Mouse (Mus musculus): ENCODE data around the gene Dgki. TPM values are rescaled to one million over a fixed set of nuclear protein-coding genes. Genes with fewer than 3 reads are reported as not detected.

Dgki gene
- polyA plus RNA-seq, 1 experiment from 2014 or later, result 0.18 TPM

DNA sequence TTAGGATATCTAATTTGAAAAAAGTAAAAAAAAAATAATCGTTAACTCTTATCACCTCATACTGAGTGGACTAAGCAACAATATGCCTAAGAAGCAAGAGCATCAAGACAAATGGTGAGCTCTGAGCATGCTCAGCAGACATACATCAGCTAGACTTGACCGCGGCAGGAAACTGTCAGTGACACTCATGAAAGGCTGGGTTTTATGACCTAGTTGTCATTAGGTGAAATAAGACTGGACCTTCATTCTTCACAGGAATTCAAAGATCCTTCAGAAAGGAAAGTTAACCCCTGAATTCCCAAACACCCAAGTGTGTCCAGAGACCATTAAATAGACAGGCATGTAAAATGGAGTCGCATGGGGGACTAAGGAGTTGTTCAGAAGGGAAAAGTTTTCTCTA lies 422.6 kb downstream of the Dgki start:
- no peak overlapping the region for H3K4me2 ChIP-seq
- no peaks in the 10 kb centered on the region; the same call in 1 of the 2 replicates for H3K4me1 ChIP-seq (replicated peaks; ENCODE audit: control insufficient read depth, insufficient read depth, low read length)
- H3K9ac ChIP-seq (ENCODE audit: low read depth, low read length), result no peak overlapping the region
- H3K27me3 ChIP-seq (replicated peaks; ENCODE audit: control insufficient read depth, insufficient read depth, low read length), result no peaks in the 10 kb centered on the region
- H3K9me3 ChIP-seq (ENCODE audit: control insufficient read depth, low read length), result no peaks in the 10 kb centered on the region
- H3K27ac ChIP-seq (ENCODE audit: low read depth, low read length), result no peak overlapping the region
- no peaks in the 10 kb centered on the region for H3K36me3 ChIP-seq (ENCODE audit: control insufficient read depth, insufficient read depth, low read length)
- no peak for DNase-seq (ENCODE audit: low spot score)
- H3K4me3 ChIP-seq (ENCODE audit: low read depth, low read length), result no peak overlapping the region
- WGBS, result 59% methylated on average over 4 of the region's 4 CpGs
- ATAC-seq (replicated peaks; ENCODE audit: low FRiP score), result no peak

DNA sequence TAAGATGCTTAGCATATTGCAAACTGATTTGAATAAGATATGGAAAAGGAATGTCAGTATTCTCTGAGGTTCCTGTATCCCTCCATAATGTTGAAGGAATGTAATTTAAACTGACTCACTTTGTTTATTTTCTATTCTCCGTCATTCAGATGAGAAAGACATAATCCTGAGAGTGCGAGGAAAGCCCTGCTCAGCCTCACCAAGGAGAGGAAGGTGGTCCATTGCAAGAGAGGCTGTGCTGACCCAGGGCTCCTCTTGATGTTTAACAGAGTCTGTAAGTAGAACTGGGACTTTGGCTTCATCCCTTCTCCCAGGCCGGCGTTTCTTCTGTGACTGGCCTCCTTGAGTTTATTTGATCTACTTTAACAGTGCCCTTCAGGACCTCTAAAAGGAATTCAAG lies 423.6 kb downstream of the Dgki start:
- Histone ChIP-seq H3K9me3 (ENCODE audit: control insufficient read depth, low read length) (no peaks in the 10 kb centered on the region), H3K4me3 (ENCODE audit: low read depth, low read length) (no peak overlapping the region), H3K4me1 (replicated peaks; ENCODE audit: control insufficient read depth, insufficient read depth, low read length) (no peaks in the 10 kb centered on the region; the same call in 1 of the 2 replicates), H3K27me3 (replicated peaks; ENCODE audit: control insufficient read depth, insufficient read depth, low read length) (no peaks in the 10 kb centered on the region), H3K27ac (ENCODE audit: low read depth, low read length) (no peak overlapping the region), H3K9ac (ENCODE audit: low read depth, low read length) (no peak overlapping the region), H3K4me2 (no peak overlapping the region), H3K36me3 (ENCODE audit: control insufficient read depth, insufficient read depth, low read length) (no peaks in the 10 kb centered on the region)
- DNase-seq (ENCODE audit: low spot score) (no peak), ATAC-seq (replicated peaks; ENCODE audit: low FRiP score) (no peak)
- WGBS, result 50% methylated on average over 4 of the region's 4 CpGs

DNA sequence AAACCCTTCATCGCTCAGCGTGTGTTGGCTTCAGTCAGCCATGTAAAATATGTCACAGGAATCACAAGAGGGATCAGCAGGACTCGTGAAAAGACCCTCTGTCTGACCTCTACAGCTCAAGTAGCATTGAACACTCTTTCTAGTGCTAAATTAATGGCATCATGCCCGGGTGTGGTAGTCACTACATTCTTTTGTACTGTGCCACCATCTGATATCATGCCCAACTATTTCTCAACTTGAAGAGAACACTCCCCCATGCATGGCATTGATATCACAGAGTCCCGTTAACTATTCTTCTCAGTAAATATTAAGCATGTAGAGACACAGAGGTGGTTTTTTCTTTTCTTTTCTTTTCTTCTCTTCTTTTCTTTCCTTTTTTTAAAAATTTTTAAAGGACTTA lies 424.1 kb downstream of the Dgki start:
- no peak for DNase-seq (ENCODE audit: low spot score)
- WGBS, result 69% methylated on average over 5 of the region's 5 CpGs
- Histone ChIP-seq H3K27me3 (replicated peaks; ENCODE audit: control insufficient read depth, insufficient read depth, low read length) (no peaks in the 10 kb centered on the region), H3K36me3 (ENCODE audit: control insufficient read depth, insufficient read depth, low read length) (no peaks in the 10 kb centered on the region), H3K27ac (ENCODE audit: low read depth, low read length) (no peak overlapping the region), H3K4me2 (no peak overlapping the region), H3K4me1 (replicated peaks; ENCODE audit: control insufficient read depth, insufficient read depth, low read length) (no peaks in the 10 kb centered on the region; the same call in 1 of the 2 replicates), H3K9ac (ENCODE audit: low read depth, low read length) (no peak overlapping the region), H3K9me3 (ENCODE audit: control insufficient read depth, low read length) (no peaks in the 10 kb centered on the region), H3K4me3 (ENCODE audit: low read depth, low read length) (no peak overlapping the region)
- no peak for ATAC-seq (replicated peaks; ENCODE audit: low FRiP score)

DNA sequence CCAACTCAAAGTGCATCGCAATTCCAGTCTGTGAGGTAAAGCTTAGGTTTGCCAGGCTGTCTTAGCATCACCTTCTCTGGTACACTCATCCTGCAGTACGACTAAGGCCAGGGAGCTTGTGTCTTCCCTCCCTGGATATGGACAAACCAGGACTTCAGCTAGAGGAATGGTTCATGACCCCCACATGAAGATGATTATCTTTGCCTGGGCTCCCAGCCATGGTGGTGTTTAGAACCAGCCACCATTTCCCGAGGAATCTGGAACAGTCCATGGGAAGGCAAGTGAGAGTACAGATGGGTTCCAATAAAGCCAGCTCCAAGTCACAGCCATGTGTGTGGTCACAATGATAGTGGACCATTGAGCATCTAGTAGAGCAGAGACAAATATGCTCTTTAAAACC lies 427.1 kb downstream of the Dgki start:
- ATAC-seq (replicated peaks; ENCODE audit: low FRiP score), result no peak
- no peaks in the 10 kb centered on the region; the same call in 1 of the 2 replicates for H3K4me1 ChIP-seq (replicated peaks; ENCODE audit: control insufficient read depth, insufficient read depth, low read length)
- no peak overlapping the region for H3K27ac ChIP-seq (ENCODE audit: low read depth, low read length)
- H3K27me3 ChIP-seq (replicated peaks; ENCODE audit: control insufficient read depth, insufficient read depth, low read length), result no peaks in the 10 kb centered on the region
- WGBS, result 79% methylated on average over 3 of the region's 3 CpGs
- H3K36me3 ChIP-seq (ENCODE audit: control insufficient read depth, insufficient read depth, low read length), result no peaks in the 10 kb centered on the region
- no peak overlapping the region for H3K9ac ChIP-seq (ENCODE audit: low read depth, low read length)
- no peak overlapping the region for H3K4me3 ChIP-seq (ENCODE audit: low read depth, low read length)
- no peaks in the 10 kb centered on the region for H3K9me3 ChIP-seq (ENCODE audit: control insufficient read depth, low read length)
- H3K4me2 ChIP-seq, result no peak overlapping the region
- no peak for DNase-seq (ENCODE audit: low spot score)

DNA sequence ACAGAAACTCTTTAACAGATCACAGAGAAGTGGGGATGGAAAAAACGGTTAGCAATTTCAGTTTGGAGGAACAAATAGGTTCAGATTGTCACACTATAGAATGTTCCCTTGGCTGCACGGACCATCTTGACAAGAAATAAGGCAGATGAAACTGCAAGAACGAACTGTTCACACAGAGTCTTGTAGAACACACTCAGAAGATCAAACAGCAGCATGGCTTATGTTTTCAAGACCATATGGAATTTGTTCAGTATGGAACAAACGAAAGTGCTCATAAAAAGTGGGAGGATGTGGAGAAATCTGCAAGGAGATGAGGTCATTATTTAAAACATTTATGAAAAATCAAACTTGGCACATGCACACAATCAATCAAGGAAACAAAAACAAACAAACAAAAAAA lies 431.8 kb downstream of the Dgki start:
- H3K9ac ChIP-seq (ENCODE audit: low read depth, low read length), result no peak overlapping the region
- no peaks in the 10 kb centered on the region for H3K27me3 ChIP-seq (replicated peaks; ENCODE audit: control insufficient read depth, insufficient read depth, low read length)
- no peaks in the 10 kb centered on the region for H3K36me3 ChIP-seq (ENCODE audit: control insufficient read depth, insufficient read depth, low read length)
- H3K4me3 ChIP-seq (ENCODE audit: low read depth, low read length), result no peak overlapping the region
- H3K4me1 ChIP-seq (replicated peaks; ENCODE audit: control insufficient read depth, insufficient read depth, low read length), result no peaks in the 10 kb centered on the region
- no peaks in the 10 kb centered on the region for H3K9me3 ChIP-seq (ENCODE audit: control insufficient read depth, low read length)
- no peak overlapping the region for H3K4me2 ChIP-seq
- ATAC-seq (replicated peaks; ENCODE audit: low FRiP score) (no peak), DNase-seq (ENCODE audit: low spot score) (no peak)
- 66% methylated on average over 4 of the region's 4 CpGs for WGBS
- no peak overlapping the region for H3K27ac ChIP-seq (ENCODE audit: low read depth, low read length)

DNA sequence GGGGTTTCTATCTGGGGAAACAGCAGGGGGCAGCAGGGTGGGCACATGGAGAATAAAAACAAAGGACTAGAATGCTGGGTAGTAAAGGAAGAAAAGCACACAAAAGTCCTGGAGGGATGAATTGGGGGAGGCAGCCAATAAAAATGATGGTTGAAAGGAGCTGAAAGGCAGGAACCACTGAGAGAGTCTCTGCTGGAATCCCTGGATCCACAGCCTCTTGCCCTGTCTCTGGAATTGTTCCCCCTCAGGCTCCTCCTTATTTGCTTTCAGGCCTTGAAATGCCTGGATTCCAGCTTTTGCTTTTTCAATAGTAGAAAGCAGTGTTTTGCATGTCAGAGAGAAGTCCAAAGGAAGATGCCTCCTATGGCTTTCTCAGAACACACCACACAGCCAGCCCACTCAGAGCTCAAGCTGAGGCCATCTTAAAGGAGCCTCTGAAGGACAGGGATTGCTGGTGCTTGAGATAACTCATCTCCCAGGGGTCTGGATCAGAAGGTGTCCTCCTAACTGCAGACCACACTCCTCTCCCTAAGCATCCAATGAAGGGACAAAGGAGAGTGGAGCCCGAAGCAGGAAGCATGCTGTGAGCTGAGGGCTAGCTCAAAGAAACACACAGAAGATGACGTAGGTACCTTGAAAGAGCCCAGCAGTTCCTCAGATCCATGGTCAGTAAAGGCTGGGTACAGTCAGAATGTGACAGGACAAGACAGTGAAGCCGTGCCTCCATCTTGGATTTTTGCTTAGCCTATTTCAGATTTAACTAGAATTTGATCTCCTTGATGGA lies 441.5 kb downstream of the Dgki start:
- Histone ChIP-seq H3K4me2 (no peak overlapping the region), H3K9ac (ENCODE audit: low read depth, low read length) (no peak overlapping the region), H3K27me3 (replicated peaks; ENCODE audit: control insufficient read depth, insufficient read depth, low read length) (no peaks in the 10 kb centered on the region), H3K4me1 (replicated peaks; ENCODE audit: control insufficient read depth, insufficient read depth, low read length) (no peaks in the 10 kb centered on the region), H3K36me3 (ENCODE audit: control insufficient read depth, insufficient read depth, low read length) (no peaks in the 10 kb centered on the region), H3K27ac (ENCODE audit: low read depth, low read length) (no peak overlapping the region), H3K4me3 (ENCODE audit: low read depth, low read length) (no peak overlapping the region), H3K9me3 (ENCODE audit: control insufficient read depth, low read length) (no peaks in the 10 kb centered on the region)
- DNase-seq (ENCODE audit: low spot score) (no peak), ATAC-seq (replicated peaks; ENCODE audit: low FRiP score) (no peak)
- 70% methylated on average over 3 of the region's 3 CpGs for WGBS

DNA sequence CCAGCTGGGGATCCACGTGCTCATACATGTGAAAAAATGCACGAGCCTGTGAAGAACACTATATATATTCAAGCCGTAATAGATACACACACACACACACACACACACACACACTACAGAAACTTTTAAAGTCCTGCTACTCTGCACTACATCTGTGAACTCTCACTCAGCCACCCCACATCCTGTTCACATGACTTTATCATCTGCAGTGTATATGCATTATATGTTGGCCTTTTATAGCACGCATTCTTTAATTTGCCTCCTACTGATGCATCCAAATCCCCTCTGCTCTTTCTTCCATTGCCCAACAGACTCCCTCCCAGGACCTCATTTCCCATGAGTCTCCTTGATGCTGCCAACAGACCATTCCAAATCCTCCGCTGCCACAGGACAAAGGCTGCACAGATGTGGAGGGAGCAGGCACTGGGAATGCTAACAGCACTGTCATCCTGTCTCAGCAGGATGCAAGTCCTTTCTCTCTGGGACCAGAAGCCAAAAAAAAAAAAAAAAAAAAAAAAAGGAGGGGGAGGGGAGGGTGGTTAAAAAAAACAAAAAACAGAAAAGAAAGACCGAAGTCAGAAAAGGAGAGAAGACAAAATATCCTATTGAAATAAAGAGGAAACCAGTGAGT lies 442.2 kb downstream of the Dgki start:
- Histone ChIP-seq H3K36me3 (ENCODE audit: control insufficient read depth, insufficient read depth, low read length) (no peaks in the 10 kb centered on the region), H3K4me1 (replicated peaks; ENCODE audit: control insufficient read depth, insufficient read depth, low read length) (no peaks in the 10 kb centered on the region), H3K27me3 (replicated peaks; ENCODE audit: control insufficient read depth, insufficient read depth, low read length) (no peaks in the 10 kb centered on the region), H3K27ac (ENCODE audit: low read depth, low read length) (no peak overlapping the region), H3K4me3 (ENCODE audit: low read depth, low read length) (no peak overlapping the region), H3K9me3 (ENCODE audit: control insufficient read depth, low read length) (no peaks in the 10 kb centered on the region), H3K9ac (ENCODE audit: low read depth, low read length) (no peak overlapping the region), H3K4me2 (no peak overlapping the region)
- ATAC-seq (replicated peaks; ENCODE audit: low FRiP score), result no peak
- 54% methylated on average over 6 of the region's 6 CpGs for WGBS
- DNase-seq (ENCODE audit: low spot score), result no peak

DNA sequence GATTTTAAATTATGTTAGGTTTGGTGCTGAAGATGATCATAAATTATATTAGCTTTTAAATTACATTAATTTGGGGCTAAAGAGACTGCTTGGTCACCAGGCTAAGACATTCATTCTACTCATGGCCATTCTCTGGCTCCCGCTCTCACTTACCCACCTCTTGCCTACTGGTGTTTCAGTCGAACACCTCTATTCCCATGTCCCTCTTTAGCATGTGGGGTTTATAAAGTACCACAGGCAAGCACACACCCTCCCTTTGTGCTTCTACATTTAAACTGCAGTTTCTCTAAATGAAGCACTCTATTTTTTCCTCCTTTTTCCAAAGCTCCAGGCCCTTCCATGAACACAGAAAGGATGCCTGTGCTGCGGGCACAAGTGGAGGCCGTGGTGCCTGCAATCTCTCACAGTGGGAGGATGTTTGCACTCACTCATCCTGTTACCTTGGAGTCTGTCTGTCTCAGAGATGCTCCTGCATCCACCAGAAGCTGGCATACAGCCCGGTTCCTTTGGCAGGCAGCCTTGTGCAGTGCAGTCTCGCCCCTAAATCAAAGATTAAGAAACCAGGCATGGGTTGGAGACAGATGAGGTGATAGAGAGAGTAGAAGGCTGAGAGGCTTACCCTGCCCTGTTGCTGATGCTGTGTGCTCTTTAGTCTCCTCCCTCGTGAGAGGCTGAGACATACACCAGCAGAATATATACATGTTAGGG lies 449.4 kb downstream of the Dgki start:
- 75% methylated on average over 7 of the region's 7 CpGs for WGBS
- Histone ChIP-seq H3K27me3 (replicated peaks; ENCODE audit: control insufficient read depth, insufficient read depth, low read length) (no peaks in the 10 kb centered on the region), H3K4me2 (no peak overlapping the region), H3K4me3 (ENCODE audit: low read depth, low read length) (no peak overlapping the region), H3K36me3 (ENCODE audit: control insufficient read depth, insufficient read depth, low read length) (no peaks in the 10 kb centered on the region), H3K4me1 (replicated peaks; ENCODE audit: control insufficient read depth, insufficient read depth, low read length) (no peaks in the 10 kb centered on the region), H3K27ac (ENCODE audit: low read depth, low read length) (no peak overlapping the region), H3K9ac (ENCODE audit: low read depth, low read length) (no peak overlapping the region), H3K9me3 (ENCODE audit: control insufficient read depth, low read length) (no peaks in the 10 kb centered on the region)
- DNase-seq (ENCODE audit: low spot score) (no peak), ATAC-seq (replicated peaks; ENCODE audit: low FRiP score) (no peak)
